Mouse (Mus musculus) CD4-positive, CD25-positive, alpha-beta regulatory T cell, adult 2 months (primary cell): ENCODE data around the gene Olfr329-ps.
"Not testable (repeated sequence)": the region's sequence is repeated elsewhere in the genome, so short reads cannot be mapped to it uniquely, and the experiment has no call there.

Experiments
- DNase-seq: peaks from one replicate; pipeline ENCODE4 v3.0.0-alpha.2; 2012; ENCODE audit warnings: low read depth, low spot score

The Olfr329-ps gene

DNA sequence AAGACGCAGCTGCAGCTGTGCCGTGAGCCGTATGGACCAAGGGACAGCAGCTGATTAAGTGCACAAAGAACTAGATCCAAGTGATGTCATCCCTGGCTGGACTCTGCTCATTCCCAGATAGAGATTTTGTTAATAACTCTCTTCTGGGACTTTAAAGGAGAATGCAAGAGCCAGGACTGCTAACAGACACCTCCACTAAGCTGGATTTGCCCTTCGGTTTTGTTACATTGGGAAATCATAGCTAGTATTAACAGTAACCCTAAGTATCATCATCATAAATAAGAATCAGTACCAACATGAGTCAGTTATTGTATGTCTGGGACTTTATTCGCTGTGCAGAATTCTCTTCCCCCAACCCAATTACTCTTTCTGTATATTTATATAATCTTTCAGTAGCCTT, at the start of gene Olfr329-ps:
TSS of gene Olfr329-ps (minus strand) at position 101 of the 400 bp plus-strand sequence.
- no peak for DNase-seq

DNA sequence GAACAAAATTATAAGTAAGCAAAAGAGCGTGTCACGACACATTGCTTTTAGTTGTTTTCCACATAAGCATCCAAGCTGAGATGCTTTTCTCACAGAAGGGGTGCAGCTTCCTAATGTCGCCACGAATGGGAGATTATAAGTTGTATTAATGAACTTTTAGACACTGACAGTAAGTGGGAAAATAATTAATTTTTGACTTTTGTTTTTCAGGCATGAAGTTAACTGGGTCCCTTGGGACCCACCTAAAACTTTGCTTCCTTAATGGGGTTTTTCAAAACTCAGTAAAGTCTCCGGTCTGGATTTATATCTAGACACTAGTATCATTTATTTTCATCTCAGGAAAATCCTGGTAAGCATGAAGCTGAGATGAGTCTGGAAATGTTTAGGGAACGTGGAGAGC, 48.6 kb upstream of the Olfr329-ps start, which contains the start of gene Olfr324:
TSS of gene Olfr324 (plus strand) at position 301 of the 400 bp plus-strand sequence.
- DNase-seq = no peak

DNA sequence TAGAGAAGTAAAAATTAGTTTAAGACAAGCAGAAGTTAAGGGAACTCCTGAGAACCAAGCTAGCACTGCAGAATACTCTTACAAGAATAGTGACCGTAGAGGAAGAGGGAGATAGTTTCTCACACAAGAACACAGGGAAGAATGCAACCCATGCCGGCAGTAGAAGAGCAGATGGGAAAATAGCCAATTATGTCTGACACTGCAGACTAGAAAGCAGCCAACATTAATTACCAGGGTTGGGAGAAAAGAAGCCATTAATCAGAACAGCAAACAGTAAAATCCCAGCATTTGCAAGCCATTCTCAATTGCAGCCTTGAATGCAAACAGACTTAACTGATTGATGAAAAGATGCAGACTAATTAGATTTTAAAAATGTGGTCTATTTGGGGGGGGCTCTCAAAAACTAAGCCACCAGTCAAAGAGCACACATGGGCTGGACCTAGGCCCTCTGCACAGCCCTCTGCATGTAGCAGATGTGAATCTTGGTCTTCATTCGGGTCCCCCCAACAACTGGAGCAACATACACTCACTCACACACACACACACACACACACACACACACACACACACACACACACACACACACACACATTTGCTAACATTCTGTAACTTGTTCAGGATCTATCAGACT, 42.5 kb upstream of the Olfr329-ps start:
- DNase-seq = no peak

DNA sequence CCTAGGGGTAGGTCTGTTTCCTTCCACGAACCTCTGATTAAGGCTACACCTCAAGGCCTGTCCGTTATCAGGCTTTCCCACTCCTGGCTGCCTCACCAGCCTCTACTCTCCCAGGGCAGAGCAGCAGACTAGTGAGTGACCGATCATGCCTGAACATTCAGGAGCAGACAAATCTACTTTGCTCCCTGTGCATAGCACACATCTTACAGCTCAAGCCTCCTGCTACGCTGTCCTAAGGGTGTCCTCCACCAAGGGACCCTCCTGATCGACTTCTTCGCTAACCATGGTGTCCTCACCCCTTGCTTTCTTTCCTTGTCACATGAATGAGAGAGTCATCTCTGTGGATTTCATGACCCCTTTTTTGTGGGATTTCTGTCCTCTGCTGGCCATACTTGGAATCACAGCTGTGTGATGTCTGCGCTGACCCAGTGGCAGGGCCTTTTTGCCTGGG, 41.7 kb upstream of the Olfr329-ps start:
- DNase-seq = peak; percentile 8

DNA sequence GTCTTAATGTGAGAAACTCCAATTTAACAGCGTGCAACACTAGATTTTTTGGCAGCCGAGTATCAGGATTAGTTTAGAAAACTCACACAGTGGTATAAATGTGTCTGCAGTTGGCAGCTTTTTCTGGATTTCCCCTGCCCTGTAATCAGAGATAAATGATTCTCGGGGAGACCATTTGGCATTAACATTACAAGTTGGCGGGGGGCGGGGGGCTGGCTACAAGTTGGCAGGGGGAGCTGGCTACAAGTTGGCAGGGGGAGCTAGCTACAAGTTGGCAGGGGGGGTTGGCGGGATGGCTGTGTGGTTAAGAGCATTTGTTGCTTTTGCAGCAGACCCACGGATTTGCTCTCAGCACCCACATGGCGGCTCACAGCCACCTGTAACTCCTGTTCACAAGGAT, 32.4 kb upstream of the Olfr329-ps start:
- DNase-seq = no peak

DNA sequence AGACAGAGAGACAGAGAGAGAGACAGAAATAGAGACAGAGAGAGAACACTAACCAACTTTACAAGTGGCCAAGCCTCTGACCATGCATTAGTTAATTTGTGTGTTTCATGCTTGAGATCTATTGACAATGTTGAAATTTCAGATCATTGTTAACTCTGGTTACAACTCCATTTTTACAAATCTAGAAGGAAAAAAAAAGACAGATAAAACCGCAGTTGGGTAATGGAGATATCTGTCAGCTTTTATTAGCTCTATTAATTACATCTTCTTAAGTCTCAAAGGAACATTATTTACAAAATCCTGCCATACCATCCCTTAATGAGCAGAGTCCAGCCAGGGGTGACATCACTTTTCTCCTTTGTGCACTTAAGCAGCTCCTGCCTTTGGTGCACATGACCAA, 31.2 kb upstream of the Olfr329-ps start, which contains the start of gene Olfr325:
TSS of gene Olfr325 (plus strand) at position 301 of the 400 bp plus-strand sequence.
- no peak for DNase-seq

DNA sequence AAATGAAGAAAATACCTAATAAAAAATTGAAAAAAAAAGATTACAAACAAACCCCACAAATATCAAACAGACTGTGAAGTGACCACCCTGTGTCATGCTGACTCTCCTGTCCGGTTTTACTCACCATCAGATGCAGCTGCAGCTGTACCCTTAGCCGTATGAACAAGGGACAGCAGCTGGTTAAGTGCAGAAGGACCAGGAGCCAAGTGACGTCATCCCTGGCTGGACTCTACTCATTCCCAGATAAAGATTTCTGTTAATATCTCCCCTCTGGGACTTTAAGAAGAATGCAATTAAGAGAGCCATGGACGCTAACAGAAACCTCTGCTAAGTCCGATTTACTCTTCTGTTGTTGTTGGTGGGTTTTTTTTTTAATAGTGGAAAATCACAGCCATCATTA, 24.2 kb upstream of the Olfr329-ps start, which contains the start of gene Olfr224:
TSS of gene Olfr224 (minus strand) at position 149 of the 400 bp plus-strand sequence.
- no peak for DNase-seq

DNA sequence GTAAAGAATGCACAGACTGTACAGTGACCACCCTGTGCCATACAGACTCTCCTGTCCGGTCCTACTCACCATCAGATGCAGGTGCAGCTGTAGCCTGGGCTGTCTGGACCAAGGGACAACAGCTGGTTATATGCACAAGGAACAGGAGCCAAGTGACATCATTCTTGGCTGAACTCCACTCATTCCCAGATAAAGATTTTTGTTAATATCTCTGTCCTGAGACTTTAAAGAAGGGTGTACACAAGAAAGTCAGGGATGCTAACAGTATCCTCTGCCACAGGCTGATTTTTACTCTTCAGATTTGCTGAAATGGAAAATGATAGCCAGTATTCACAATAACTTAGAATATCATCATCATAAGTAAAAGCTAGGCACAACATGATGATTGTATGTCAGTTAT, 9.3 kb upstream of the Olfr329-ps start, which contains the start of gene Olfr328:
TSS of gene Olfr328 (minus strand) at position 101 of the 400 bp plus-strand sequence.
- no peak for DNase-seq

DNA sequence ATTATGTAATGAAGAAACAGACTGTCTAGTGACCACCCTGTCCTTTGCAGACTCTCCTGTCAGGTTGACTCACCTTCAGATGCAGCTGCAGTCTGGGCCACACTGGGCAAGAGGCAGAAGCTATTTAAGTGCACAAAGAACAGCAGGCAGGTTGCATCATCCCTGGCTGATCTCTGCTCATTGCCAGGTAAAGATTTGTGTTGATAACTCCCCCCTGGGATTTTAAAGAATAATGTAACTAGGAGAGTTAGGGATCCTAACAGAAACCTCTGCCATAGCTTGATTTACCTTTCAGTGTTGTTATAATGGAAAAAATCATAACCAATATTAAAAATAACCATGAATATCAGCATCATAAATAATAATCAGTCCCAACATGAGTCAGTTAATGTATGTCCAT, 11.5 kb downstream of the Olfr329-ps start, which contains the start of gene Olfr330:
TSS of gene Olfr330 (minus strand) at position 101 of the 400 bp plus-strand sequence.
- DNase-seq = not testable (repeated sequence)

DNA sequence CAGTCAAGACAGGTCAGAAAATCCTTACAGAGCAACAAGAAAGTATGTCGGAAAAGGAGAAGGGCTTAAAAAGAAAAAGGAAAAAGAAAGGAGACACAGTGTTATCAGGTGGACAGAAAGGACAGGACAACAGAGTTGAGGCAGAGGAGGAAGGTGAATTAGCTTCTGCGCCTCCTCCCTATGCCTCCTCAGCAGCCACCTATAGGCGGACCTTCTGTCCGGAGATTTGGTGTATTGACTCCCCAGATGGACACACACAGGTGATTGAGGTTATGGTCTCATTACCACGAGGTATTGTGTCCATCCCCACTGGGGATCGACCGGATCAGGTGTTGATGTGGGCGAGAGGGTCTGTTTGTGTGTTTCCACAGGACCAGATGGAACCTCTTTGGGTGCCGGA, 26.5 kb downstream of the Olfr329-ps start:
- not testable (repeated sequence) for DNase-seq

DNA sequence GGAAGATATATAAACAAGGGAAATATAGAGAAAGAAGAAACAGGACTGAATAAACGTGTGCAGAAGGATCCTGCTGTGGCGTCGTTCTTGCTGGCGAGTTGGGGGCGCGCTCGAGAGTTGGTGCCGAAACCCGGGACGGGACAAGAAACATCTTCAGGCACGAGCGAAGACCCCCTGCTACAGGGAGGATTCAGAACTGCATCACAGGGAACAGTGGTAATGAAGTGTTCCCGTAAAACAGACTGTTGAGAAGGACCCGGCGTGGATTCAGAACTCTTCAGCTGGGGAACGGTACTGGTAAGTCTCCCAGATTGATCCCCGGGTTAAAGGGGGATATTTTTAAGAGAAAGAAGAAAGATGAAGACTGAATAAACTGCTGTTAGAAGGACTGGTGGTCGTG, 27.3 kb downstream of the Olfr329-ps start:
- not testable (repeated sequence) for DNase-seq

DNA sequence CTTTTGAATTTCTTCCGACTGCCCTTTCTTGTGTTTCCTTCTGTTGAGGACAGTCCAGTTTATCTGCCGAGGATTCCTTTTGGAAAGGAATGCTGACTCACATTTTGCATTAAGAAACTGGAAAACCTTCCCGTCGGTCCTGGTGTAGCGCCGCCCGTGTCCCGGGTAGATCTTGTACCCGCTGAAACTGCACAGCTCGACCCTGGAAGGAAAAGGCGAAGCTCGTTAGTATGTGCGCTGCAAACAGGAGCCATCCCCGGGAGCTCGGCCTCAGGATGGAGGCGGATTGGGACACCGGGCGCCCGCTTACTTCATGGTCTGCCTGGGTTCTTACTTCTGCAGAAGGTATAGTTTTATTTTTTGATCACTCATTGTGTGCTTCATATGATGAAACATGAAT, 37.2 kb downstream of the Olfr329-ps start:
- not testable (repeated sequence) for DNase-seq

DNA sequence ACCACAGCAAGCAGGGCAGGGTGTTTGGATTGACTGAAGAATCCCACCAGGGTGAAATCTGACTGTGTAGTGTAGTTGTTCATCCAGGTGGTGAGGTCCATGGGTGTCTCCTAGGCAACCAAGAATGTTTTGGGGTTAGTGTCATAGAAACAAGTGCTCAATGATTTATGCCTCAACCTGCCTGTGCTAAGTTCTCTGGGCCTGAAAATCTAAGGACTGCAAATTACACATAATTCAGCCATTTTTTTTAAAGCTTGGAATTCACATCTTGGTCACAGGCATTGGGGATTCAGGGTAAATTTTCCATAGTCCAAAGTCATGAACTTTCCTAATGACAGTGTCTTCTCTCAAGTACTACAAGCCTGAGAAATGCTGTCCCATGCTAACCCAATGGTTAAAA, 43.8 kb downstream of the Olfr329-ps start, which contains the start of gene Olfr331:
TSS of gene Olfr331 (minus strand) at position 101 of the 400 bp plus-strand sequence.
- DNase-seq = not testable (repeated sequence)

DNA sequence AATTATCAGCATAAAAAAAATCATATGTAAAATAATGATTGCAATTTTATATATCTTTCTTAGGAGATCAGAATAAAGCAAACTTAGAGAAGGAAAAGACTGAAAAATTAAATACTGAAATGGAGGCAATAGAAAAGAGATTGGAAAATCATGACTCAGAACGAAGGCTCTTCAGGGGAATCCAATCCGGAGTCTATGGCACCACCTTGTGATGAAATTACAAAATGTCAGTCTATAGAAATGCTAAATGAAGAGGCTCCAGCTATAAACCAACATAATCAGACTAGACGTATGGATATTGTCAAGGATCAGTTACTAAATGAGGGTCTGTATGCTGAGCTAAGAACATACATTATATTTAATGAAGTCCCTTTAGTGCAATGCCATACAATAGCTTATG, 46.9 kb downstream of the Olfr329-ps start:
- DNase-seq = no peak

DNA sequence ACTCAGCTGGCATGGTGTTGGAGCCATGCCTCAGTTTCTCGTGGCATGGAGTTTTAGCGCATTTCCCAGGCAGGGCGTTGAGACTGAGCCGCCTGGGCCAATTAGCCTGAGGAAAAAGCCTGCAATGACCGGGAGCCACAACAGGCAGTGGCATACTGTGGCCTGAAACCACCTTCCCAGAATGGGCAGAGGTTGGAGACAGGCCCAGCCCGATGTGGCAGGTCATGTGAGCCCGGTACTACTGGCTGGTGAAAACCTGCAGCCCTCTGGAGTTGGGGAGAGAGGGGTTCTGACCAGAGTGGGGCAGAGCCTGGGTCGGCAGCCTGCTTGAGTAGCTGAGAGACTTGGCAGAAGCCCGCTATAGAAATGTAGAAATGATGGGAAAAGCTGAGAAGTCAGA, 47.5 kb downstream of the Olfr329-ps start:
- no peak for DNase-seq

DNA sequence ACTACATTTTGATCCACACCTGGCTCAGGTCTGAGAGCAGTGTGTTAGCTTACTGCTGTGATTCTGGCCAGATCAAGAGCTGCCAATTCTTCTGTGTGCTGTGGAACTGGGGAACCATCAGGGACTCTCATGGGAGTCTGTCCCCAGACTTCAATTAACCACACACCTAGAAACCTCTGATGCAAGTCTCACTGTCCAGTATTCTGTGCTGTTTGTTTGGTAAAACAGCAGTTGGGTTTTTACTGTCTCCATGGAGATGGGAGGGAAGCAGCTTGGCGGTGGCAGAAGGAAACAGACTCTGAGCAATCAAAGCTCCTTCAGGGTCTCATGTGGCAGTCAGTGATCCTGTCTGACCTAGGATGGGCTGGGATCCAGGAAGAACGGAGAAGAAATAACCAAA, 53.8 kb downstream of the Olfr329-ps start, which contains the start of gene Olfr332:
TSS of gene Olfr332 (minus strand) at position 101 of the 400 bp plus-strand sequence.
- DNase-seq = no peak
